Mouse (Mus musculus) spleen, adult 2 months (tissue): Measurements from ENCODE around the gene Tgfbr3.

Experiments used
- CTCF ChIP-seq: fragments of 200-500 bp; IDR thresholded peaks from 2 replicates; pipeline ENCODE4 v1.5.1; 2011; ENCODE audit warnings: mild to moderate bottlenecking, inconsistent platforms; ENCODE audit not compliant: insufficient read depth, insufficient read length, insufficient replicate concordance; ENCODE audit errors: extremely low read depth
- POLR2A ChIP-seq: fragments of 200-500 bp; IDR thresholded peaks from 2 replicates; pipeline ENCODE4 v1.6.1; 2011; ENCODE audit warnings: low read depth, low read length, inconsistent platforms

DNA sequence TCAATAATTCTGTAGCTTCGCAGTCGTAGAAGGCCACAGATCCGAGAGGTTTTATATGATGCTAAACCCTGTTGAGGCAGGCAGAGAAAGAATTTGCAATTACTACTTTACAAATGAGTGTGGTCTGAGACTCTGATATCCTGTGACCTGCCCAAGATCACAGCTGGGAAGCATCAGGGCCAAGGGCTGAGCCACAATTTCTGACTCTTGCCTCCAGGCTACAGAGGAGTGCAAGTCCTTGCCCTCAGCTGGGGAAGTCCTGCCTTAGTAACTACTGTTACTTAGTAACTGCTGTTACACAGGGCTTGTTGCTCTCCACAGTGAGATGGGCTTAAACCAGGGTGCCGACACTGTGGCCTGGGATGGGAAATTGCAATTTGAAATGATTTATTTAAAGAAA lies 166.8 kb downstream of the Tgfbr3 start:
- TF ChIP-seq CTCF (no peak), POLR2A (no peak)
